Mouse (Mus musculus) heart, postnatal 4 days (tissue): ENCODE measurements around the gene Erich6b. TPM values are rescaled to one million over a fixed set of nuclear protein-coding genes. Genes with fewer than 3 reads are reported as not detected.

Experiments used
- DNase-seq: peaks from one replicate; pipeline ENCODE4 v3.0.0; 2021
- total RNA-seq, 2 experiments: library from RNA; stranded (reverse); gene quantifications; 2 replicates each; pipeline ENCODE4 v1.2.3; 2021

Gene Erich6b
- total RNA-seq, 2 experiments from 2014 or later: not detected

DNA sequence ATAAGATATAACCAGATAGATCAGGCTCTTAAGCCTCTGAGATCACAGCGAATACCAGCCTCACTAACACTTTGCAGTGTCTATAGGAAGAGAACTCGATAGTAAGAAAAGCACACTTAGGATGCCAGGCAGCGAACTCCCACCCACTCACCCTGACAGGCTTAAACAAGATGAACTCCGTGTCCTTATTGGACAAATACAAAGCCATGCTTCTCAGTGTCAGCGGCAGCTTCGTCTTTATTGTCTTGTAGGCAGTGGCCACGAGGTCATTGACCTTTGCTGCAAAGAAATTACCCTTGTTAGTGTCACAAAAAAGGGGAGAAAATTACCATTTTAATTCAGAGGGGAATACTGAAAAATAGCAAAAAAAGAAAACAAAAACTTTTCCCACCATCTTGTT is 65.7 kb downstream of the Erich6b start:
- DNase-seq: no peak

DNA sequence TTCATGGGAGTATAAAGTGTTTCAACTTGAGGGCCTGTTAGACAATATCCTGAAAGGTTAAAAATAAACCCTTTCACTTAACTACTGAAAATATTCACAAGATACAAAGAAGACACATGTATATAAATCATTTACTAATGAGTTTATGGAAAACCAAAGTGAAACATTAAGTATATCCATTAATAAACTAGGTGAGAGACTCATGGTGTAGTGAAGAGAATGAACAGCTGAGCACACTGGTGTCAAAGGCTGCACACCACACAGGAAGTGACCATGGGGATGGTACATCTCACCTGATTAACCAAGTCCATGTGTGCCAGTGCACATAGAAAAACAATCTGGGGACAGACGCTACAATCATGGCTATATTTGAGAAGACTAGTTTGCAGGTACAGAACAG is 66.9 kb downstream of the Erich6b start:
- no peak for DNase-seq

DNA sequence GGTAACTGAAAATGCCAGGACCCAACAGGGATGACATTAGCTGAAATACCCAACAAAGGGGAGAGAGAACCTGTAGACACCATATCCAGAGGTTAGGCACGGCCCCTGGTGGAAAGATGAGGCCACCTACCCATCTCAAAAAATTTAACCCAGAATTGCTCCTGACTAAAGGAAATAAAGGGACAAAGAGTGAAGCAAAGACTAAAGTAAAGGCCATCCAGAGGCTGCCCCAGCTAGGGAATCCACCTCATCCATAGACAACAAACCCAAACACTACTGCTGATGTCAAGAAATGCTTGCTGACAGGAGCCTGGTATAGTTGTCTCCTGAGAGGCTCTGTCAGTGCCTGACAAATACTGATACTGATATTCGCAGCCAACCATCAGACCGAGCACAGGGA is 69.7 kb downstream of the Erich6b start:
- no peak for DNase-seq

DNA sequence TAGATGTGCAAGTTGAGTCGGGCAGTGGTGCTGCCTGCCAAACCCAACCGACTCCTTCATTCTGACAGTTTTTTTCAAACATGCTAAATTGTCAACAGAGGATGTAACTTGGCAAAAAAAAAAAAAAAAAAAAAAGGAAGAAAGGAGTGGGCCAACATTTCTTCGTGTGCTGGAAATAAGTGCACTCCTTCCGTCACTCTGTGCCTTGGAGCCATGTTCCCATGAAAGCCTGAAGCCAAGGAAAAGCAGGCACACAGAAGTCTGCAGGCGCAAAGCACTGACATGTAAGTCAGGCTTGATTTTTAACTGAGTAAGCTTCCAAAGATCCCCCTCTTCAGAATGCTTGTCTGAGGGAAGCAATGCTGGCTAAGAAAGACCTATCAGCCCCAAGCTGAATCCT is 70.6 kb downstream of the Erich6b start:
- DNase-seq: no peak

DNA sequence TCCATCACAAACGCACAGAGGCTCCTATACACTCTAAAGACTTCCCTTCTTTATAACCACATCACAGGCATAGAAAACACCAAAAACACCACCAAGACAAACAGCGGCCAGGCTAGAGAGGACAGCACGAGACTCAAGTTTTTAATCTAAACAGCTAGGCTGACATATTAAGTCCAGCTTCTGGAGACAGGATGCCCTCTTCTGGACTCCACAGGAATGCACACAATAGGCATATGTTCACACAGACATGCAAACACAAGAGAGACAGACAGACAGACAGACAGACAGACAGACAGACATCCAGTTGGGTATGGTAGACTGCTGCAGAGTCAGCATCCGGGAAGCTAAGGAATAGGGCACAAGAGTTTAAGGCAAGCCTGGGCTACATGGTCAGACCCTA is 71.6 kb downstream of the Erich6b start:
- DNase-seq: no peak

DNA sequence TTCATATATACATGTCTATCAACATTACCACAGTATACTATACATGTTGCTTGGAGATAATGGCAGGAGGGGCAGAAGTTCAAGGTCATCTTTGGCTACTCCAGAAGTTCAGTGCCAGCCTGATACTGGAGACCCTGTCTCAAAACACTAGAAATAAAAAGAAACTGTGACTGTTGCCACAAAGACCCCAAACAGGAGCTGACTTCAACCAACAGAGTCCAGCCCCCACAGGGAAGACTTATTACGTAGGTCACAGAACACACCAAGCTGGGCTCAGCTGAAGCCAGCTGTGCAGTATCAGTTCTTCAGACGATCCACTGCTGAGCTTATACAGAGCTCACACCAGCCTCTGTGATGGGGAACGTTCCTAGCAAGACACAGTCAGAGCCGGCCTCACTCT is 74.4 kb downstream of the Erich6b start:
- DNase-seq: no peak

Other genes with a start within 250 kb of the Erich6b start
- gene Siah3, start 186.3 kb upstream of the Erich6b start, total RNA-seq: under 1 TPM in 1 of 2 experiments, not detected in 1; 0.07 TPM
- not detected for gene Spert, start 49.1 kb upstream of the Erich6b start, total RNA-seq
- 10 to 100 TPM; 17.8 to 19.1 TPM for gene Cog3, start 112.3 kb downstream of the Erich6b start, total RNA-seq
- 10 to 100 TPM; 17.5 to 20.3 TPM for gene Slc25a30, start 144.8 kb downstream of the Erich6b start, total RNA-seq
- 1,000 to 10,000 TPM; 3,223 to 3,331 TPM for gene Tpt1, start 202.8 kb downstream of the Erich6b start, total RNA-seq